Mouse (Mus musculus) G1E (cell line): ENCODE data around the gene Wscd1.

ENCODE experiments used
- CTCF ChIP-seq: IDR thresholded peaks from 2 replicates; pipeline ENCODE4 v1.5.1; 2012; ENCODE audit warnings: low read depth, low read length, inconsistent platforms, mixed read lengths
- GATA1 ChIP-seq: IDR thresholded peaks from 2 replicates; pipeline ENCODE4 v1.6.1; 2012; ENCODE audit warnings: borderline replicate concordance, low read length, inconsistent platforms, mixed read lengths
- POLR2AphosphoS5 ChIP-seq: IDR thresholded peaks from 2 replicates; pipeline ENCODE4 v1.6.1; 2012; ENCODE audit warnings: low read depth, low read length, inconsistent platforms; ENCODE audit not compliant: insufficient replicate concordance
- TAL1 ChIP-seq: conservative IDR thresholded peaks from 2 replicates; pipeline ENCODE4 v1.6.1; 2012; ENCODE audit warnings: low read depth, low read length, inconsistent platforms, mixed read lengths

- TF ChIP-seq CTCF (no peak), GATA1 (no peak), TAL1 (no peak), POLR2AphosphoS5 (no peak)
Measured at GRCm38 (mm10) chr11:71814511-71814910, 64.8 kb downstream of the Wscd1 start.
